Mouse (Mus musculus) hindbrain, embryonic 13.5 days (tissue): ENCODE measurements at regions not wholly inside any gene's neighbourhood (a gene's known extent, or its start where the extent isn't known, plus 50 kb on each side); places are given as distances from the start of the nearest gene placed in this dataset.
A peak's percentile ranks its signal among the peaks of the same experiment; 100 is the strongest.

ENCODE experiments used
- ATAC-seq: fragments of 200-750 bp; cut with Nextera tagmentation; 2 replicates; pipeline ENCODE4 v1.8.0; 2017; ENCODE audit warnings: moderate TSS enrichment; ENCODE audit not compliant: low FRiP score
- H3K27ac ChIP-seq: fragments of 300-500 bp; sonication (generic); 2 replicates; pipeline ENCODE4 v1.5.1; 2015; ENCODE audit warnings: inconsistent platforms, mild to moderate bottlenecking, moderate library complexity
- H3K27me3 ChIP-seq: fragments of 300-500 bp; sonication (generic); 2 replicates; pipeline ENCODE4 v1.6.1; 2015; ENCODE audit warnings: mild to moderate bottlenecking, inconsistent platforms
- H3K36me3 ChIP-seq: fragments of 300-500 bp; sonication (generic); 2 replicates; pipeline ENCODE4 v1.6.1; 2015; ENCODE audit warnings: mild to moderate bottlenecking, inconsistent platforms
- H3K4me1 ChIP-seq: fragments of 300-500 bp; sonication (generic); replicated peaks from 2 replicates; pipeline ENCODE4 v1.6.1; 2015; ENCODE audit warnings: inconsistent platforms
- H3K4me2 ChIP-seq: fragments of 300-500 bp; sonication (generic); 2 replicates; pipeline ENCODE4 v1.6.1; 2015; ENCODE audit warnings: inconsistent platforms, mild to moderate bottlenecking, moderate library complexity
- H3K4me3 ChIP-seq: fragments of 300-500 bp; sonication (generic); 2 replicates; pipeline ENCODE4 v1.5.1; 2015; ENCODE audit warnings: mild to moderate bottlenecking, inconsistent platforms
- H3K9ac ChIP-seq: fragments of 300-500 bp; sonication (generic); 2 replicates; pipeline ENCODE4 v1.6.1; 2015; ENCODE audit warnings: mild to moderate bottlenecking, inconsistent platforms
- H3K9me3 ChIP-seq: fragments of 300-500 bp; sonication (generic); 2 replicates; pipeline ENCODE4 v1.6.1; 2016; ENCODE audit warnings: inconsistent platforms
- WGBS: fragments of 180-500 bp; shearing (Covaris S2); methylation state at CpG from one replicate; pipeline ENCODE4 v1.1.7; 2015; 5-methylcytosine and 5-hydroxymethylcytosine counted together

GRCm38 (mm10) chr3:133735603-133736002 is 190.7 kb upstream of the Tet2 start:
- no peak for ATAC-seq
- no peak overlapping the region for H3K9ac ChIP-seq
- no peak overlapping the region for H3K4me2 ChIP-seq
- no peaks in the 10 kb centered on the region for H3K27me3 ChIP-seq
- no peaks in the 10 kb centered on the region for H3K9me3 ChIP-seq
- H3K4me1 ChIP-seq: no peaks in the 10 kb centered on the region
- no peaks in the 10 kb centered on the region for H3K36me3 ChIP-seq
- WGBS: 87% methylated on average over 1 of the region's 1 CpGs
- H3K27ac ChIP-seq: no peak overlapping the region
- no peak overlapping the region for H3K4me3 ChIP-seq

GRCm38 (mm10) chr3:133738936-133739335 is 194.0 kb upstream of the Tet2 start:
- Histone ChIP-seq H3K4me3 (no peak overlapping the region), H3K9ac (no peak overlapping the region), H3K9me3 (no peaks in the 10 kb centered on the region), H3K4me1 (no peaks in the 10 kb centered on the region), H3K36me3 (no peaks in the 10 kb centered on the region), H3K27me3 (no peaks in the 10 kb centered on the region), H3K4me2 (no peak overlapping the region), H3K27ac (no peak overlapping the region)
- no peak for ATAC-seq
- WGBS: 92% methylated on average over 2 of the region's 2 CpGs

- 75% methylated on average over 4 of the region's 4 CpGs for WGBS
- Histone ChIP-seq H3K36me3 (no peaks in the 10 kb centered on the region), H3K9me3 (no peaks in the 10 kb centered on the region), H3K9ac (no peak overlapping the region), H3K4me1 (no peaks in the 10 kb centered on the region), H3K4me2 (no peak overlapping the region), H3K4me3 (no peak overlapping the region), H3K27me3 (no peaks in the 10 kb centered on the region), H3K27ac (no peak overlapping the region)
- no peak for ATAC-seq
Measured at GRCm38 (mm10) chr3:133744552-133745118, 199.7 kb upstream of the Tet2 start.

GRCm38 (mm10) chr3:133748756-133749737 is 204.1 kb upstream of the Tet2 start:
- 94% methylated on average over 10 of the region's 10 CpGs for WGBS
- H3K4me1 ChIP-seq: peaks cover 8% of the 10 kb centered on the region
- no peaks in the 10 kb centered on the region for H3K36me3 ChIP-seq
- H3K9ac ChIP-seq: no peak overlapping the region
- H3K27ac ChIP-seq: no peak overlapping the region
- H3K4me3 ChIP-seq: no peak overlapping the region
- H3K9me3 ChIP-seq: no peaks in the 10 kb centered on the region
- ATAC-seq: no peak
- no peaks in the 10 kb centered on the region for H3K27me3 ChIP-seq
- no peak overlapping the region for H3K4me2 ChIP-seq

GRCm38 (mm10) chr3:133750061-133750460 is 205.1 kb upstream of the Tet2 start:
- WGBS: 77% methylated on average over 8 of the region's 8 CpGs
- no peak for ATAC-seq

GRCm38 (mm10) chr3:133750606-133751005 is 205.7 kb upstream of the Tet2 start:
- WGBS: 75% methylated on average over 3 of the region's 3 CpGs
- ATAC-seq: no peak
- no peaks in the 10 kb centered on the region for H3K9me3 ChIP-seq
- no peak overlapping the region for H3K4me3 ChIP-seq
- H3K9ac ChIP-seq: no peak overlapping the region
- no peak overlapping the region for H3K4me2 ChIP-seq
- H3K4me1 ChIP-seq: peaks cover 20% of the 10 kb centered on the region
- no peak overlapping the region for H3K27ac ChIP-seq
- H3K27me3 ChIP-seq: no peaks in the 10 kb centered on the region
- H3K36me3 ChIP-seq: no peaks in the 10 kb centered on the region

More at GRCm38 (mm10) chr3:133750061-133750460, 205.1 kb upstream of the Tet2 start:
- Histone ChIP-seq H3K4me3 (no peak overlapping the region), H3K27me3 (no peaks in the 10 kb centered on the region), H3K9me3 (no peaks in the 10 kb centered on the region), H3K9ac (no peak overlapping the region), H3K4me1 (peaks cover 19% of the 10 kb centered on the region), H3K27ac (no peak overlapping the region), H3K4me2 (no peak overlapping the region), H3K36me3 (no peaks in the 10 kb centered on the region)

GRCm38 (mm10) chr3:133751011-133751410 is 206.1 kb upstream of the Tet2 start:
- no peak for ATAC-seq
- Histone ChIP-seq H3K27ac (no peak overlapping the region), H3K4me2 (no peak overlapping the region), H3K4me3 (no peak overlapping the region), H3K9ac (no peak overlapping the region), H3K9me3 (no peaks in the 10 kb centered on the region), H3K36me3 (no peaks in the 10 kb centered on the region), H3K4me1 (peaks cover 20% of the 10 kb centered on the region), H3K27me3 (no peaks in the 10 kb centered on the region)
- WGBS: 69% methylated on average over 3 of the region's 3 CpGs

- H3K4me2 ChIP-seq: no peak overlapping the region
- no peak for ATAC-seq
- H3K4me1 ChIP-seq: peaks cover 20% of the 10 kb centered on the region
- H3K27me3 ChIP-seq: no peaks in the 10 kb centered on the region
- H3K27ac ChIP-seq: no peak overlapping the region
- no peak overlapping the region for H3K9ac ChIP-seq
- WGBS: 78% methylated on average over 4 of the region's 4 CpGs
- no peaks in the 10 kb centered on the region for H3K9me3 ChIP-seq
- H3K4me3 ChIP-seq: no peak overlapping the region
- no peaks in the 10 kb centered on the region for H3K36me3 ChIP-seq
Measured at GRCm38 (mm10) chr3:133751565-133751964, 206.6 kb upstream of the Tet2 start.

GRCm38 (mm10) chr3:133753041-133753440 is 208.1 kb upstream of the Tet2 start:
- 83% methylated on average over 3 of the region's 3 CpGs for WGBS
- no peak overlapping the region for H3K4me2 ChIP-seq
- H3K36me3 ChIP-seq: no peaks in the 10 kb centered on the region
- no peak overlapping the region for H3K9ac ChIP-seq
- 0 out of 2 replicates have a peak, but pooled peaks cover 4% of the 10 kb centered on the region for H3K27me3 ChIP-seq
- no peaks in the 10 kb centered on the region for H3K9me3 ChIP-seq
- H3K27ac ChIP-seq: no peak overlapping the region
- no peak for ATAC-seq
- peaks cover 20% of the 10 kb centered on the region for H3K4me1 ChIP-seq
- H3K4me3 ChIP-seq: no peak overlapping the region

GRCm38 (mm10) chr3:133754006-133754910 is 209.3 kb upstream of the Tet2 start:
- peak overlapping the region; percentile 24; the same call in 1 of the 2 replicates for H3K9ac ChIP-seq
- peak overlapping the region; percentile 8; the same call in 1 of the 2 replicates for H3K4me3 ChIP-seq
- no peaks in the 10 kb centered on the region for H3K36me3 ChIP-seq
- 0 out of 2 replicates have a peak, but pooled peaks cover 4% of the 10 kb centered on the region for H3K27me3 ChIP-seq
- peak; percentile 80 for ATAC-seq
- H3K4me1 ChIP-seq: peaks cover 26% of the 10 kb centered on the region
- 21% methylated on average over 14 of the region's 14 CpGs for WGBS
- H3K4me2 ChIP-seq: peak overlapping the region; percentile 45
- H3K27ac ChIP-seq: peak overlapping the region; percentile 69
- H3K9me3 ChIP-seq: no peaks in the 10 kb centered on the region

- H3K27me3 ChIP-seq: 0 out of 2 replicates have a peak, but pooled peaks cover 4% of the 10 kb centered on the region
- peak; percentile 91 for ATAC-seq
- peak overlapping the region; percentile 69 for H3K27ac ChIP-seq
- peak overlapping the region; percentile 45 for H3K4me2 ChIP-seq
- 2% methylated on average over 3 of the region's 3 CpGs for WGBS
- H3K9ac ChIP-seq: 0 out of 2 replicates have a peak overlapping the region, but pooled peaks have one; percentile 24
- H3K9me3 ChIP-seq: no peaks in the 10 kb centered on the region
- H3K4me3 ChIP-seq: no peak overlapping the region
- no peaks in the 10 kb centered on the region for H3K36me3 ChIP-seq
- H3K4me1 ChIP-seq: peaks cover 26% of the 10 kb centered on the region
Measured at GRCm38 (mm10) chr3:133754911-133755259, 209.9 kb upstream of the Tet2 start.
